Mouse (Mus musculus) gastrocnemius, postnatal 10 days (tissue): Measurements from ENCODE around the gene Sp8. TPM values are rescaled to one million over a fixed set of nuclear protein-coding genes. Genes with fewer than 3 reads are reported as not detected.

ENCODE experiments used
- DNase-seq: peaks from one replicate; pipeline ENCODE4 v3.0.0; 2021; ENCODE audit warnings: mixed read lengths
- total RNA-seq, 2 experiments: library from RNA; stranded (reverse); gene quantifications; 2 replicates each; pipeline ENCODE4 v1.2.3; 2021

The Sp8 gene
- total RNA-seq, 2 experiments from 2014 or later = 0.09 TPM; not detected in 1

GRCm38 (mm10) chr12:118849203-118849861 lies 3.2 kb downstream of the Sp8 start:
- DNase-seq = no peak

- no peak for DNase-seq
Observed at GRCm38 (mm10) chr12:118849996-118850395, 3.9 kb downstream of the Sp8 start.

- DNase-seq = no peak
Observed at GRCm38 (mm10) chr12:118850851-118851410, 4.8 kb downstream of the Sp8 start.

GRCm38 (mm10) chr12:118853331-118853730 lies 7.2 kb downstream of the Sp8 start:
- DNase-seq = no peak

- DNase-seq = no peak
Observed at GRCm38 (mm10) chr12:118854401-118854800, 8.3 kb downstream of the Sp8 start.

- DNase-seq = peak; percentile 64
Observed at GRCm38 (mm10) chr12:118854831-118855453, 8.8 kb downstream of the Sp8 start.

GRCm38 (mm10) chr12:118856151-118856550 lies 10.0 kb downstream of the Sp8 start:
- no peak for DNase-seq

- DNase-seq = no peak
Observed at GRCm38 (mm10) chr12:118872673-118873072, 26.5 kb downstream of the Sp8 start.

- no peak for DNase-seq
Observed at GRCm38 (mm10) chr12:118882790-118883189, 36.7 kb downstream of the Sp8 start.

- DNase-seq = no peak
Observed at GRCm38 (mm10) chr12:118887964-118888363, 41.8 kb downstream of the Sp8 start.

Other genes with a start within 250 kb of the Sp8 start
- not detected for gene Abcb5, start 120.1 kb downstream of the Sp8 start, total RNA-seq